8 mouse cellular contexts compared by ENCODE assay signal in genomic region chr4:40722011-40722666, GRCm38 (mm10). TPM values are rescaled to one million over a fixed set of nuclear protein-coding genes. Genes with fewer than 3 reads are reported as not detected.
DNase-seq lines count a peak whose midpoint lies in the region; ATAC-seq and TF ChIP-seq lines count a peak whose summit lies in the region.

TSS of gene Dnaja1 (plus strand) at chr4:40722150.

- DNase-seq in A20 (ENCODE audit: low read depth, low spot score) = peak; percentile 97
- peak; percentile 96 to 97 for DNase-seq in heart, adult 9 months (ENCODE audit: low spot score in 2 of 2)
- DNase-seq in monocyte, adult 2 months (ENCODE audit: low read depth in 1 of 2, low spot score in 2 of 2) = peak; percentile 93 to 97
- peak; percentile 95 to 96 for DNase-seq in spleen, postnatal 36 days (ENCODE audit: low spot score in 2 of 2)

- H3K27me3 ChIP-seq in kidney, embryonic 14.5 days (ENCODE audit: control insufficient read depth, insufficient read depth, low read length) = no peaks in the 10 kb centered on the region
- H3K27me3 ChIP-seq in limb, embryonic 15.5 days = no peaks in the 10 kb centered on the region

- peak within 1 kb of the TSS; percentile 99 for H3K9ac ChIP-seq in kidney, embryonic 14.5 days (ENCODE audit: low read depth, low read length)
- H3K9ac ChIP-seq in limb, embryonic 15.5 days = peak within 1 kb of the TSS; percentile 95

- H3K36me3 ChIP-seq in kidney, embryonic 14.5 days (ENCODE audit: control insufficient read depth, insufficient read depth, low read length) = peaks cover 33% of the 10 kb centered on the region
- H3K36me3 ChIP-seq in limb, embryonic 15.5 days = peaks cover 23% of the 10 kb centered on the region

- no peak for TF ChIP-seq CTCF in bone marrow macrophage, adult 2 months (IDR thresholded peaks at IDR 0.05; ENCODE audit: low read depth, low read length)
- TF ChIP-seq CTCF in embryonic fibroblast, embryonic 13.5 days (IDR thresholded peaks at IDR 0.05; ENCODE audit: borderline replicate concordance, insufficient read depth, low read length) = no peak

- H3K27ac ChIP-seq in bone marrow macrophage, adult 2 months (ENCODE audit: insufficient read depth, low read depth, low read length) = peak within 1 kb of the TSS; percentile 93
- H3K27ac ChIP-seq in embryonic fibroblast, embryonic 13.5 days (ENCODE audit: insufficient read depth, low read length) = peak within 1 kb of the TSS; percentile 99
- H3K27ac ChIP-seq in kidney, embryonic 14.5 days (ENCODE audit: low read depth, low read length) = peak within 1 kb of the TSS; percentile 99
- H3K27ac ChIP-seq in limb, embryonic 15.5 days = peak within 1 kb of the TSS; percentile 100

- under 1% methylated on average over 39 of the region's 54 CpGs for WGBS in kidney, embryonic 14.5 days
- 0% methylated on average over 51 of the region's 54 CpGs for WGBS in limb, embryonic 15.5 days

- ATAC-seq in kidney, embryonic 14.5 days (ENCODE audit: low FRiP score, low TSS enrichment) = peak; percentile 90
- ATAC-seq in limb, embryonic 15.5 days (ENCODE audit: insufficient number of reproducible peaks, low FRiP score, low TSS enrichment, low read depth) = peak; percentile 94

- peak within 1 kb of the TSS; percentile 93 for H3K4me3 ChIP-seq in bone marrow macrophage, adult 2 months (ENCODE audit: insufficient read depth, low read length)
- peak within 1 kb of the TSS; percentile 77 for H3K4me3 ChIP-seq in embryonic fibroblast, embryonic 13.5 days (ENCODE audit: insufficient read depth, low read length)
- H3K4me3 ChIP-seq in kidney, embryonic 14.5 days (ENCODE audit: low read length) = peak within 1 kb of the TSS; percentile 94
- peak within 1 kb of the TSS; percentile 88 for H3K4me3 ChIP-seq in limb, embryonic 15.5 days

- H3K4me1 ChIP-seq in bone marrow macrophage, adult 2 months (ENCODE audit: control insufficient read depth, insufficient read depth, low read length) = peaks cover 20% of the 10 kb centered on the region
- H3K4me1 ChIP-seq in embryonic fibroblast, embryonic 13.5 days (ENCODE audit: control insufficient read depth, insufficient read depth, low read length) = peaks cover 7% of the 10 kb centered on the region
- peaks cover 26% of the 10 kb centered on the region; the same call in 1 of the 2 replicates for H3K4me1 ChIP-seq in kidney, embryonic 14.5 days (ENCODE audit: control insufficient read depth, insufficient read depth, low read length)
- peaks cover 26% of the 10 kb centered on the region for H3K4me1 ChIP-seq in limb, embryonic 15.5 days

- 0 out of 2 replicates have a peak, but pooled peaks have one; percentile 62 for TF ChIP-seq POLR2A in bone marrow macrophage, adult 2 months (IDR thresholded peaks at IDR 0.05; ENCODE audit: borderline replicate concordance, low read depth, low read length)
- TF ChIP-seq POLR2A in embryonic fibroblast, embryonic 13.5 days (IDR thresholded peaks at IDR 0.05; ENCODE audit: low read depth, low read length) = peak; percentile 90

- no peaks in the 10 kb centered on the region for H3K9me3 ChIP-seq in kidney, embryonic 14.5 days (ENCODE audit: control insufficient read depth, low read length)
- H3K9me3 ChIP-seq in limb, embryonic 15.5 days = no peaks in the 10 kb centered on the region

- peak within 1 kb of the TSS; percentile 62 for H3K4me2 ChIP-seq in kidney, embryonic 14.5 days (replicated peaks; ENCODE audit: low read depth, low read length)
- peak within 1 kb of the TSS; percentile 59 for H3K4me2 ChIP-seq in limb, embryonic 15.5 days

RNA-seq across cellular contexts. Expression of gene Dnaja1, which starts in this region (rescaled TPM):
- 100 and 113 TPM in 2 replicates for polyA plus RNA-seq in bone marrow macrophage, adult 2 months (2012; ENCODE audit: insufficient read depth, insufficient read length, missing spikeins)
- polyA plus RNA-seq in embryonic fibroblast, embryonic 13.5 days (2011; ENCODE audit: insufficient read length, low read depth, missing spikeins) = 234 and 239 TPM in 2 replicates
- 497 and 506 TPM in 2 replicates for polyA plus RNA-seq in kidney, embryonic 14.5 days (2014; fragmentation: Nextera tagmentation; extraction: Ambion mirVana)
- 375 and 380 TPM in 2 replicates for polyA plus RNA-seq in limb, embryonic 15.5 days (2015; fragmentation: Nextera tagmentation; extraction: Ambion mirVana)

Comparison
In these comparisons a context has a peak if more than half of its experiments do, and no peak if none do; other contexts are left out.
1. Peak in every context shown above with its lines: DNase-seq, ATAC-seq, H3K4me3 ChIP-seq and H3K27ac ChIP-seq.